Mouse (Mus musculus) lung, postnatal 0 days (tissue): ENCODE results near the gene Agtr1a.

Experiments used
- CTCF ChIP-seq: IDR thresholded peaks from 2 replicates; pipeline ENCODE4 v1.5.1; 2016; ENCODE audit warnings: antibody characterized with exemption, mild to moderate bottlenecking
- EP300 ChIP-seq: IDR thresholded peaks from 2 replicates; pipeline ENCODE4 v1.6.1; 2016; ENCODE audit warnings: antibody characterized with exemption, mild to moderate bottlenecking, control low read depth

- TF ChIP-seq CTCF, result no peak
- no peak for TF ChIP-seq EP300
Observed at GRCm38 (mm10) chr13:30345427-30345913, 9.2 kb downstream of the Agtr1a start.
